Mouse (Mus musculus): ENCODE measurements at regions not wholly inside any gene's neighbourhood (a gene's known extent, or its start where the extent isn't known, plus 50 kb on each side); places are given as distances from the start of the nearest gene placed in this dataset.

- no peak for DNase-seq
Measured at GRCm38 (mm10) chr3:82781464-82781863, 94.8 kb downstream of the Rbm46 start.

GRCm38 (mm10) chr3:82770512-82771270, 105.6 kb downstream of the Rbm46 start:
- no peak for DNase-seq

- no peak for DNase-seq
Measured at GRCm38 (mm10) chr3:82767484-82767883, 108.8 kb downstream of the Rbm46 start.

- no peak for DNase-seq
Measured at GRCm38 (mm10) chr3:82759946-82760345, 116.3 kb downstream of the Rbm46 start.

GRCm38 (mm10) chr3:82758967-82759366, 117.3 kb downstream of the Rbm46 start:
- DNase-seq: no peak

GRCm38 (mm10) chr3:82725546-82725945, 150.7 kb downstream of the Rbm46 start:
- peak; percentile 45 to 56 for DNase-seq

- no peak for DNase-seq
Measured at GRCm38 (mm10) chr3:82707628-82708027, 159.7 kb upstream of the Npy2r start.

GRCm38 (mm10) chr3:82692131-82692530, 144.2 kb upstream of the Npy2r start:
- DNase-seq: no peak

GRCm38 (mm10) chr3:82656159-82656874, 108.4 kb upstream of the Npy2r start:
- no peak for DNase-seq

- no peak for DNase-seq
Measured at GRCm38 (mm10) chr3:82652346-82652745, 104.5 kb upstream of the Npy2r start.

GRCm38 (mm10) chr3:82640052-82640451, 92.2 kb upstream of the Npy2r start:
- no peak for DNase-seq

- DNase-seq: no peak
Measured at GRCm38 (mm10) chr3:82636666-82637065, 88.8 kb upstream of the Npy2r start.

GRCm38 (mm10) chr3:82620418-82621003, 72.6 kb upstream of the Npy2r start:
- no peak for DNase-seq

GRCm38 (mm10) chr3:82619371-82619770, 71.5 kb upstream of the Npy2r start:
- peak in 1 of 2 experiments; percentile 7 for DNase-seq

GRCm38 (mm10) chr3:82601880-82602279, 54.0 kb upstream of the Npy2r start:
- DNase-seq: no peak

- DNase-seq: peak in 1 of 2 experiments; percentile 10
Measured at GRCm38 (mm10) chr3:82598656-82599055, 50.8 kb upstream of the Npy2r start.
